Mouse (Mus musculus) E14TG2a.4 (cell line): Measurements from ENCODE around the gene Sun1.

Experiments used
- CTCF ChIP-seq: conservative IDR thresholded peaks from 2 replicates; pipeline ENCODE4 v1.5.1; 2014; ENCODE audit warnings: low read length
- NANOG ChIP-seq: IDR thresholded peaks from 2 replicates; pipeline ENCODE4 v1.6.1; 2014; ENCODE audit warnings: borderline replicate concordance, low read length, mixed read lengths
- POU5F1 ChIP-seq: IDR thresholded peaks from 2 replicates; pipeline ENCODE4 v1.6.1; 2014; ENCODE audit warnings: low read length, borderline replicate concordance

- TF ChIP-seq CTCF (no peak), NANOG (no peak), POU5F1 (no peak)
These were observed 40.8 kb downstream of the Sun1 start for GRCm38 (mm10) chr5:139241022-139241761.
